Comparison of ENCODE assay signal across 21 mouse cellular contexts in genomic region chr11:69104487-69104886, GRCm38 (mm10). TPM values are rescaled to one million over a fixed set of nuclear protein-coding genes. Genes with fewer than 3 reads are reported as not detected.
A peak's percentile ranks its signal among the peaks of the same experiment; 100 is the strongest.
DNase-seq lines count a peak whose midpoint lies in the region; ATAC-seq and TF ChIP-seq lines count a peak whose summit lies in the region.
"Had no signal": no experiment of that assay in that cellular context is flagged by ENCODE, and none has a peak within 500 bp of the region (broad histone marks: within the 10 kb centered on the region; RNA-seq: fewer than 3 reads in every experiment).

No protein-coding gene starts in this region.

- intact Hi-C loops in heart, adult 2 months (cut with DNase I): loop anchor here (10.0 kb wide), 1 partner anchor 300 kb away; no protein-coding TSS in a partner anchor
- intact Hi-C loops in heart, postnatal 10 days (cut with DNase I): no loop called here

- H3K27ac ChIP-seq in heart, adult 2 months: no peak overlapping the region
- no peak overlapping the region for H3K27ac ChIP-seq in embryonic facial prominence, embryonic 10.5 days (replicated peaks)
- H3K27ac ChIP-seq: embryonic facial prominence, embryonic 12.5 days; forebrain, embryonic 15.5 days; heart, embryonic 13.5 days; limb, embryonic 15.5 days; stomach, postnatal 0 days had no signal

- H3K4me1 ChIP-seq in heart, adult 2 months (ENCODE audit: control insufficient read depth, insufficient read depth, low read length): peaks cover 6% of the 10 kb centered on the region
- peaks cover 85% of the 10 kb centered on the region for H3K4me1 ChIP-seq in megakaryocyte, embryonic 14.5 days
- peaks cover 20% of the 10 kb centered on the region for H3K4me1 ChIP-seq in embryonic facial prominence, embryonic 10.5 days

- no peaks in the 10 kb centered on the region for H3K27me3 ChIP-seq in heart, adult 2 months (ENCODE audit: control insufficient read depth, insufficient read depth, low read length)
- H3K27me3 ChIP-seq in megakaryocyte, embryonic 14.5 days (replicated peaks): no peaks in the 10 kb centered on the region
- no peaks in the 10 kb centered on the region for H3K27me3 ChIP-seq in embryonic facial prominence, embryonic 10.5 days (replicated peaks; ENCODE audit: low read depth, poor library complexity, severe bottlenecking)
- H3K27me3 ChIP-seq: embryonic facial prominence, embryonic 12.5 days; forebrain, embryonic 15.5 days; heart, embryonic 13.5 days; limb, embryonic 15.5 days had no signal

- H3K36me3 ChIP-seq in heart, adult 2 months (ENCODE audit: control insufficient read depth, insufficient read depth, low read length): peaks cover 6% of the 10 kb centered on the region
- H3K36me3 ChIP-seq in megakaryocyte, embryonic 14.5 days (replicated peaks; ENCODE audit: low read length): peaks cover 95% of the 10 kb centered on the region
- peaks cover 91% of the 10 kb centered on the region for H3K36me3 ChIP-seq in embryonic facial prominence, embryonic 10.5 days (replicated peaks)

- H3K79me2 ChIP-seq in heart, adult 2 months (replicated peaks; ENCODE audit: control insufficient read depth, insufficient read depth, low read length): peaks cover 2% of the 10 kb centered on the region

- H3K9me3 ChIP-seq in megakaryocyte, embryonic 14.5 days: no peaks in the 10 kb centered on the region
- H3K9me3 ChIP-seq in embryonic facial prominence, embryonic 10.5 days: no peaks in the 10 kb centered on the region
- H3K9me3 ChIP-seq: embryonic facial prominence, embryonic 12.5 days; forebrain, embryonic 15.5 days; heart, embryonic 13.5 days; limb, embryonic 15.5 days had no signal

- no peak for TF ChIP-seq CTCF in heart, adult 2 months (IDR thresholded peaks at IDR 0.05)

- no peak for ATAC-seq in megakaryocyte, adult 5-6 weeks (ENCODE audit: poor library complexity, severe bottlenecking)
- ATAC-seq: forebrain, embryonic 15.5 days; inflammation-experienced regulatory T-cells, adult 6 months had no signal

- H3K4me3 ChIP-seq in heart, adult 2 months: no peak overlapping the region
- H3K4me3 ChIP-seq in megakaryocyte, embryonic 14.5 days (replicated peaks): peak overlapping the region; percentile 25
- peak overlapping the region; percentile 8; the same call in 1 of the 2 replicates for H3K4me3 ChIP-seq in embryonic facial prominence, embryonic 10.5 days
- H3K4me3 ChIP-seq: embryonic facial prominence, embryonic 12.5 days; erythroblast, embryonic 14.5 days; forebrain, embryonic 15.5 days; heart, embryonic 13.5 days; layer of hippocampus, adult 2 months; limb, embryonic 15.5 days had no signal

- TF ChIP-seq EP300 in heart, adult 2 months (IDR thresholded peaks at IDR 0.05; ENCODE audit: insufficient read depth, low read depth, low read length): no peak

- H3K9ac ChIP-seq in heart, adult 2 months (ENCODE audit: low read depth, low read length): no peak overlapping the region
- H3K9ac ChIP-seq: embryonic facial prominence, embryonic 12.5 days; forebrain, embryonic 15.5 days; limb, embryonic 15.5 days had no signal

- TF ChIP-seq POLR2A in heart, adult 2 months (IDR thresholded peaks at IDR 0.05; ENCODE audit: insufficient read depth, low read depth, low read length): no peak

- 90% methylated on average over 14 of the region's 14 CpGs for WGBS in heart, adult 2 months
- 89% methylated on average over 14 of the region's 14 CpGs for WGBS in embryonic facial prominence, embryonic 10.5 days

- peak; percentile 28 for DNase-seq in cerebellum, adult 11 months
- DNase-seq in cerebellum, postnatal 36 days: no peak
- peak; percentile 5 to 29 for DNase-seq in heart, adult 2 months
- no peak for DNase-seq in heart, postnatal 10 days
- DNase-seq in embryonic facial prominence, embryonic 10.5 days (ENCODE audit: low spot score): no peak
- DNase-seq: gastrocnemius, postnatal 36 days; kidney, adult 8-10 months; kidney, postnatal 14 days; thymus, postnatal 14 days had no signal

RNA-seq across cellular contexts. Expression of gene Per1, which starts 9.5 kb away (rescaled TPM):
- total RNA-seq in heart, adult 2 months (2021): 10 to 100 TPM; 44.4 to 79.8 TPM
- 18.0 and 36.4 TPM in 2 replicates for polyA plus RNA-seq in heart, adult 2 months (2012; rRNA removed)
- total RNA-seq in heart, postnatal 10 days (2021): 100 to 1,000 TPM in 1 of 2 experiments, 10 to 100 TPM in 1; 61.4 to 101 TPM
- 42.3 and 83.5 TPM in 2 replicates for polyA plus RNA-seq in megakaryocyte, embryonic 14.5 days (2012; ENCODE audit: insufficient read depth, low replicate concordance)
- total RNA-seq in megakaryocyte, adult 5-6 weeks (2015): 6.7 and 12.5 TPM in 2 replicates
- 7.9 and 8.5 TPM in 2 replicates for total RNA-seq in megakaryocyte, adult 5-6 weeks (2017)
- 6.1 and 7.3 TPM in 2 replicates for polyA plus RNA-seq in embryonic facial prominence, embryonic 10.5 days (2016; fragmentation: Nextera tagmentation; extraction: Ambion mirVana)

RNA-seq across cellular contexts. Expression of gene Hes7, which starts 15.7 kb away (rescaled TPM):
- under 1 TPM in 1 of 2 experiments, not detected in 1; 0.11 TPM for total RNA-seq in heart, adult 2 months (2021)
- 0.10 TPM in 1 of 2 replicates, not detected in the other for polyA plus RNA-seq in heart, adult 2 months (2012; rRNA removed)
- under 1 TPM; 0.17 to 0.34 TPM for total RNA-seq in heart, postnatal 10 days (2021)
- 7.5 and 44.1 TPM in 2 replicates for polyA plus RNA-seq in megakaryocyte, embryonic 14.5 days (2012; ENCODE audit: insufficient read depth, low replicate concordance)
- total RNA-seq in megakaryocyte, adult 5-6 weeks (2015): not detected in 2 replicates
- not detected in 2 replicates for total RNA-seq in megakaryocyte, adult 5-6 weeks (2017)
- 0.16 and 0.36 TPM in 2 replicates for polyA plus RNA-seq in embryonic facial prominence, embryonic 10.5 days (2016; fragmentation: Nextera tagmentation; extraction: Ambion mirVana)
- total RNA-seq: gastrocnemius, postnatal 36 days; hematopoietic stem cell, adult 5-6 weeks had no signal
- polyA plus RNA-seq: inflammation-experienced regulatory T-cells, adult 6 months had no signal

RNA-seq across cellular contexts. Expression of gene Vamp2, which starts 16.2 kb away (rescaled TPM):
- total RNA-seq in heart, adult 2 months (2021): 10 to 100 TPM; 63.4 to 70.8 TPM
- polyA plus RNA-seq in heart, adult 2 months (2012; rRNA removed): 83.0 and 90.0 TPM in 2 replicates
- total RNA-seq in heart, postnatal 10 days (2021): 10 to 100 TPM; 71.1 to 85.8 TPM
- 61.5 and 159 TPM in 2 replicates for polyA plus RNA-seq in megakaryocyte, embryonic 14.5 days (2012; ENCODE audit: insufficient read depth, low replicate concordance)
- 53.9 and 66.6 TPM in 2 replicates for total RNA-seq in megakaryocyte, adult 5-6 weeks (2015)
- total RNA-seq in megakaryocyte, adult 5-6 weeks (2017): 11.2 and 21.8 TPM in 2 replicates
- polyA plus RNA-seq in embryonic facial prominence, embryonic 10.5 days (2016; fragmentation: Nextera tagmentation; extraction: Ambion mirVana): 60.9 and 70.0 TPM in 2 replicates

RNA-seq across cellular contexts. Expression of gene 9130213A22Rik, which starts 17.9 kb away (rescaled TPM):
- under 1 TPM; 0.21 to 0.23 TPM for total RNA-seq in heart, adult 2 months (2021)
- polyA plus RNA-seq in heart, adult 2 months (2012; rRNA removed): 0.82 and 1.00 TPM in 2 replicates
- total RNA-seq in heart, postnatal 10 days (2021): under 1 TPM; 0.42 to 0.60 TPM
- polyA plus RNA-seq in megakaryocyte, embryonic 14.5 days (2012; ENCODE audit: insufficient read depth, low replicate concordance): 1.3 and 13.9 TPM in 2 replicates
- total RNA-seq in megakaryocyte, adult 5-6 weeks (2015): not detected in 2 replicates
- not detected in 2 replicates for total RNA-seq in megakaryocyte, adult 5-6 weeks (2017)
- polyA plus RNA-seq in embryonic facial prominence, embryonic 10.5 days (2016; fragmentation: Nextera tagmentation; extraction: Ambion mirVana): 0.12 TPM in 1 of 2 replicates, not detected in the other
- total RNA-seq: gastrocnemius, postnatal 36 days; hematopoietic stem cell, adult 5-6 weeks had no signal
- polyA plus RNA-seq: erythroblast, embryonic 14.5 days; liver, embryonic 16.5 days had no signal

RNA-seq across cellular contexts. Expression of gene Aloxe3, which starts 21.2 kb away (rescaled TPM):
- total RNA-seq in heart, adult 2 months (2021): under 1 TPM; 0.05 to 0.07 TPM
- polyA plus RNA-seq in heart, adult 2 months (2012; rRNA removed): 0.16 TPM in 1 of 2 replicates, not detected in the other
- total RNA-seq in heart, postnatal 10 days (2021): not detected
- not detected in 2 replicates for polyA plus RNA-seq in megakaryocyte, embryonic 14.5 days (2012; ENCODE audit: insufficient read depth, low replicate concordance)
- total RNA-seq in megakaryocyte, adult 5-6 weeks (2015): 0.18 TPM in 1 of 2 replicates, not detected in the other
- not detected in 2 replicates for total RNA-seq in megakaryocyte, adult 5-6 weeks (2017)
- 0.04 and 0.19 TPM in 2 replicates for polyA plus RNA-seq in embryonic facial prominence, embryonic 10.5 days (2016; fragmentation: Nextera tagmentation; extraction: Ambion mirVana)
- total RNA-seq: gastrocnemius, postnatal 36 days; hematopoietic stem cell, adult 5-6 weeks had no signal

Comparison
In these comparisons a context has a peak if more than half of its experiments do, and no peak if none do; other contexts are left out.
1. DNase-seq: peak in cerebellum, adult 11 months (single experiment) and heart, adult 2 months (2 of 2); none in cerebellum, postnatal 36 days (0 of 2), heart, postnatal 10 days (0 of 2) and embryonic facial prominence, embryonic 10.5 days (single experiment).